Mouse (Mus musculus) retina, postnatal 1 day (tissue): ENCODE results near the gene Zscan4b.
"Not testable (repeated sequence)": the region's sequence is repeated elsewhere in the genome, so short reads cannot be mapped to it uniquely, and the experiment has no call there.

Experiments
- DNase-seq: peaks from one replicate; pipeline ENCODE4 v3.0.0-alpha.2; 2012

Gene Zscan4b

GRCm38 (mm10) chr7:10904950-10905349, at the start of gene Zscan4b:
TSS of gene Zscan4b (minus strand) at chr7:10905050.
- DNase-seq: not testable (repeated sequence)
